Mouse (Mus musculus) embryonic facial prominence, embryonic 10.5 days (tissue): ENCODE measurements around the gene Gca. TPM values are rescaled to one million over a fixed set of nuclear protein-coding genes. Genes with fewer than 3 reads are reported as not detected.

Experiments used
- DNase-seq: peaks from one replicate; pipeline ENCODE4 v3.0.0-alpha.2; 2017; ENCODE audit warnings: low spot score
- H3K27ac ChIP-seq: fragments of 300-500 bp; sonication (generic); replicated peaks from 2 replicates; pipeline ENCODE4 v1.5.1; 2016; ENCODE audit warnings: mild to moderate bottlenecking
- H3K27me3 ChIP-seq: fragments of 300-500 bp; sonication (generic); replicated peaks from 2 replicates; pipeline ENCODE4 v1.6.1; 2016; ENCODE audit warnings: low read depth, mild to moderate bottlenecking; ENCODE audit not compliant: poor library complexity, severe bottlenecking
- H3K36me3 ChIP-seq: fragments of 300-500 bp; sonication (generic); replicated peaks from 2 replicates; pipeline ENCODE4 v1.6.1; 2016; ENCODE audit warnings: mild to moderate bottlenecking, moderate library complexity
- H3K4me1 ChIP-seq: fragments of 300-500 bp; sonication (generic); 2 replicates; pipeline ENCODE4 v1.6.1; 2016
- H3K4me3 ChIP-seq: fragments of 300-500 bp; sonication (generic); 2 replicates; pipeline ENCODE4 v1.5.1; 2016; ENCODE audit warnings: mild to moderate bottlenecking, moderate library complexity
- H3K9me3 ChIP-seq: fragments of 300-500 bp; sonication (generic); 2 replicates; pipeline ENCODE4 v1.6.1; 2016; ENCODE audit warnings: mild to moderate bottlenecking
- WGBS: fragments of 180-500 bp; shearing (Covaris S2); methylation state at CpG from one replicate; pipeline ENCODE4 v1.1.7; 2016; 5-methylcytosine and 5-hydroxymethylcytosine counted together
- polyA plus RNA-seq: library from polyadenylated mRNA; unstranded; fragments of >200 nt; fragmentation: Nextera tagmentation; extraction: Ambion mirVana; gene quantifications from 2 replicates; pipeline ENCODE4 v1.2.1, GENCODE M21; 2016

Gene Gca
- polyA plus RNA-seq = 2.3 TPM in 2 replicates

- Histone ChIP-seq H3K4me1 (peaks cover 7% of the 10 kb centered on the region; the same call in 1 of the 2 replicates), H3K36me3 (no peaks in the 10 kb centered on the region), H3K27me3 (peaks cover 22% of the 10 kb centered on the region), H3K4me3 (peak within 1 kb of the TSS; percentile 70), H3K27ac (no peak within 1 kb of the TSS; the same call in 1 of the 2 replicates), H3K9me3 (no peaks in the 10 kb centered on the region)
- under 1% methylated on average over 43 of the region's 43 CpGs for WGBS
- peak; percentile 88 for DNase-seq
Measured at GRCm38 (mm10) chr2:62664135-62664670, at the start of gene Gca. TSS of gene Gca (plus strand) at chr2:62664285.

- no peaks in the 10 kb centered on the region for H3K27me3 ChIP-seq
- no peak overlapping the region for H3K27ac ChIP-seq
- no peak overlapping the region for H3K4me3 ChIP-seq
- H3K4me1 ChIP-seq = peaks cover 7% of the 10 kb centered on the region
- H3K9me3 ChIP-seq = no peaks in the 10 kb centered on the region
- WGBS = 85% methylated on average over 7 of the region's 7 CpGs
- DNase-seq = no peak
- no peaks in the 10 kb centered on the region for H3K36me3 ChIP-seq
Measured at GRCm38 (mm10) chr2:62618934-62619341, 45.1 kb upstream of the Gca start.

- no peak overlapping the region for H3K4me3 ChIP-seq
Measured at GRCm38 (mm10) chr2:62619679-62620078, 44.4 kb upstream of the Gca start.

GRCm38 (mm10) chr2:62623024-62623441 is 41.1 kb upstream of the Gca start:
- 81% methylated on average over 8 of the region's 8 CpGs for WGBS
- Histone ChIP-seq H3K9me3 (no peaks in the 10 kb centered on the region), H3K27ac (no peak overlapping the region), H3K36me3 (no peaks in the 10 kb centered on the region), H3K27me3 (no peaks in the 10 kb centered on the region), H3K4me3 (no peak overlapping the region), H3K4me1 (peaks cover 9% of the 10 kb centered on the region)
- no peak for DNase-seq

More at GRCm38 (mm10) chr2:62619679-62620078, 44.4 kb upstream of the Gca start:
- Histone ChIP-seq H3K27me3 (no peaks in the 10 kb centered on the region), H3K36me3 (no peaks in the 10 kb centered on the region), H3K9me3 (no peaks in the 10 kb centered on the region), H3K4me1 (peaks cover 9% of the 10 kb centered on the region), H3K27ac (no peak overlapping the region)
- WGBS = 67% methylated on average over 2 of the region's 2 CpGs
- no peak for DNase-seq

GRCm38 (mm10) chr2:62627728-62628127 is 36.4 kb upstream of the Gca start:
- Histone ChIP-seq H3K27me3 (no peaks in the 10 kb centered on the region), H3K4me1 (peaks cover 9% of the 10 kb centered on the region), H3K36me3 (no peaks in the 10 kb centered on the region), H3K27ac (no peak overlapping the region), H3K9me3 (no peaks in the 10 kb centered on the region), H3K4me3 (no peak overlapping the region)
- WGBS = 14% methylated on average over 5 of the region's 5 CpGs
- no peak for DNase-seq

GRCm38 (mm10) chr2:62628356-62628755 is 35.7 kb upstream of the Gca start:
- H3K4me1 ChIP-seq = peaks cover 5% of the 10 kb centered on the region
- no peak overlapping the region for H3K27ac ChIP-seq
- H3K36me3 ChIP-seq = no peaks in the 10 kb centered on the region
- H3K27me3 ChIP-seq = no peaks in the 10 kb centered on the region
- H3K4me3 ChIP-seq = no peak overlapping the region
- 91% methylated on average over 5 of the region's 5 CpGs for WGBS
- DNase-seq = no peak
- no peaks in the 10 kb centered on the region for H3K9me3 ChIP-seq

GRCm38 (mm10) chr2:62630446-62630845 is 33.6 kb upstream of the Gca start:
- DNase-seq = no peak
- H3K27ac ChIP-seq = no peak overlapping the region
- no peak overlapping the region for H3K4me3 ChIP-seq
- no peaks in the 10 kb centered on the region for H3K27me3 ChIP-seq
- no peaks in the 10 kb centered on the region for H3K4me1 ChIP-seq
- WGBS = 29% methylated on average over 6 of the region's 6 CpGs
- no peaks in the 10 kb centered on the region for H3K36me3 ChIP-seq
- H3K9me3 ChIP-seq = no peaks in the 10 kb centered on the region

GRCm38 (mm10) chr2:62639869-62640268 is 24.2 kb upstream of the Gca start:
- 87% methylated on average over 2 of the region's 2 CpGs for WGBS
- Histone ChIP-seq H3K4me1 (no peaks in the 10 kb centered on the region), H3K27ac (no peak overlapping the region), H3K27me3 (peaks cover 11% of the 10 kb centered on the region; the same call in 1 of the 2 replicates), H3K36me3 (no peaks in the 10 kb centered on the region), H3K9me3 (no peaks in the 10 kb centered on the region), H3K4me3 (no peak overlapping the region)
- DNase-seq = no peak

- peak; percentile 41 for DNase-seq
- H3K27ac ChIP-seq = no peak overlapping the region
- H3K27me3 ChIP-seq = peaks cover 22% of the 10 kb centered on the region
- H3K4me3 ChIP-seq = no peak overlapping the region
- H3K4me1 ChIP-seq = peaks cover 14% of the 10 kb centered on the region
- H3K36me3 ChIP-seq = no peaks in the 10 kb centered on the region
- no peaks in the 10 kb centered on the region for H3K9me3 ChIP-seq
- 55% methylated on average over 21 of the region's 21 CpGs for WGBS
Measured at GRCm38 (mm10) chr2:62643405-62644305, 20.4 kb upstream of the Gca start.

GRCm38 (mm10) chr2:62644891-62645290 is 19.2 kb upstream of the Gca start:
- H3K27ac ChIP-seq = no peak overlapping the region
- WGBS = 90% methylated on average over 5 of the region's 5 CpGs
- DNase-seq = no peak
- no peaks in the 10 kb centered on the region for H3K36me3 ChIP-seq
- peaks cover 22% of the 10 kb centered on the region for H3K27me3 ChIP-seq
- peaks cover 14% of the 10 kb centered on the region for H3K4me1 ChIP-seq
- H3K4me3 ChIP-seq = no peak overlapping the region
- H3K9me3 ChIP-seq = no peaks in the 10 kb centered on the region

- DNase-seq = no peak
- H3K27ac ChIP-seq = no peak overlapping the region
- H3K9me3 ChIP-seq = no peaks in the 10 kb centered on the region
- peaks cover 22% of the 10 kb centered on the region for H3K27me3 ChIP-seq
- H3K4me3 ChIP-seq = peak overlapping the region; percentile 65
- H3K36me3 ChIP-seq = no peaks in the 10 kb centered on the region
- peaks cover 14% of the 10 kb centered on the region for H3K4me1 ChIP-seq
- 37% methylated on average over 12 of the region's 12 CpGs for WGBS
Measured at GRCm38 (mm10) chr2:62645475-62645874, 18.6 kb upstream of the Gca start.

GRCm38 (mm10) chr2:62646014-62646645 is 18.0 kb upstream of the Gca start, which contains the start of gene Ifih1:
TSS of gene Ifih1 (minus strand) at chr2:62646255.
- Histone ChIP-seq H3K36me3 (no peaks in the 10 kb centered on the region), H3K4me3 (peak within 1 kb of the TSS; percentile 65)

More at GRCm38 (mm10) chr2:62646014-62646645, 18.0 kb upstream of the Gca start, which contains the start of gene Ifih1:
- DNase-seq = peak; percentile 81
- H3K27ac ChIP-seq = peak within 1 kb of the TSS; percentile 75
- WGBS = 1% methylated on average over 30 of the region's 30 CpGs
- no peaks in the 10 kb centered on the region for H3K9me3 ChIP-seq
- peaks cover 14% of the 10 kb centered on the region for H3K4me1 ChIP-seq
- peaks cover 22% of the 10 kb centered on the region for H3K27me3 ChIP-seq
